Mouse (Mus musculus) stomach, postnatal 0 days (tissue): ENCODE measurements at regions not wholly inside any gene's neighbourhood (a gene's known extent, or its start where the extent isn't known, plus 50 kb on each side); places are given as distances from the start of the nearest gene placed in this dataset.
A peak's percentile ranks its signal among the peaks of the same experiment; 100 is the strongest.

Source experiments
- ATAC-seq: fragments of 200-750 bp; cut with Nextera tagmentation; 2 replicates; pipeline ENCODE4 v1.8.0; 2017; ENCODE audit not compliant: low FRiP score, low TSS enrichment
- DNase-seq: peaks from one replicate; pipeline ENCODE4 v3.0.0-alpha.2; 2016; ENCODE audit warnings: low spot score
- H3K27ac ChIP-seq: fragments of 300-500 bp; sonication (generic); replicated peaks from 2 replicates; pipeline ENCODE4 v1.5.1; 2014; ENCODE audit warnings: mild to moderate bottlenecking, control low read depth
- H3K27me3 ChIP-seq: fragments of 300-500 bp; sonication (generic); 2 replicates; pipeline ENCODE4 v1.6.1; 2014; ENCODE audit warnings: low read length; ENCODE audit not compliant: control insufficient read depth, insufficient read depth
- H3K36me3 ChIP-seq: fragments of 300-500 bp; sonication (generic); 2 replicates; pipeline ENCODE4 v1.6.1; 2014; ENCODE audit warnings: low read length, mixed read lengths; ENCODE audit not compliant: control insufficient read depth, insufficient read depth
- H3K4me1 ChIP-seq: fragments of 300-500 bp; sonication (generic); replicated peaks from 2 replicates; pipeline ENCODE4 v1.6.1; 2014; ENCODE audit warnings: antibody characterized with exemption; ENCODE audit not compliant: control insufficient read depth, insufficient read depth
- H3K4me2 ChIP-seq: fragments of 300-500 bp; sonication (generic); replicated peaks from 2 replicates; pipeline ENCODE4 v1.6.1; 2014; ENCODE audit warnings: low read depth, mild to moderate bottlenecking, control low read depth, moderate library complexity
- H3K4me3 ChIP-seq: fragments of 300-500 bp; sonication (generic); 2 replicates; pipeline ENCODE4 v1.5.1; 2014; ENCODE audit warnings: low read depth, low read length, control low read depth
- H3K9ac ChIP-seq: fragments of 300-500 bp; sonication (generic); 2 replicates; pipeline ENCODE4 v1.6.1; 2014; ENCODE audit warnings: mild to moderate bottlenecking, low read length, control low read depth, mixed read lengths
- H3K9me3 ChIP-seq: fragments of 300-500 bp; sonication (generic); 2 replicates; pipeline ENCODE4 v1.6.1; 2016; ENCODE audit warnings: low read length; ENCODE audit not compliant: control insufficient read depth
- CTCF ChIP-seq: IDR thresholded peaks from 2 replicates; pipeline ENCODE4 v1.5.1; 2016; ENCODE audit warnings: antibody characterized with exemption, low read depth, mild to moderate bottlenecking, moderate library complexity
- EP300 ChIP-seq: optimal IDR thresholded peaks from 2 replicates; pipeline ENCODE3; 2016; ENCODE audit warnings: antibody characterized with exemption
- WGBS: fragments of 180-500 bp; shearing (Covaris S2); extraction: QIAGEN DNeasy Blood & Tissue Kit; methylation state at CpG from one replicate; pipeline ENCODE4 v1.1.7; 2014; 5-methylcytosine and 5-hydroxymethylcytosine counted together

GRCm38 (mm10) chr4:137181252-137181651 is 96.0 kb upstream of the Wnt4 start:
- H3K4me2 ChIP-seq = no peak overlapping the region
- no peaks in the 10 kb centered on the region for H3K9me3 ChIP-seq
- H3K27me3 ChIP-seq = no peaks in the 10 kb centered on the region
- DNase-seq (no peak), ATAC-seq (peak; percentile 43)
- H3K9ac ChIP-seq = no peak overlapping the region
- H3K27ac ChIP-seq = no peak overlapping the region
- H3K4me1 ChIP-seq = no peaks in the 10 kb centered on the region
- no peak for TF ChIP-seq EP300
- 0 out of 2 replicates have a peak, but pooled peaks have one; percentile 4 for TF ChIP-seq CTCF
- H3K4me3 ChIP-seq = no peak overlapping the region
- 45% methylated on average over 8 of the region's 8 CpGs for WGBS
- H3K36me3 ChIP-seq = no peaks in the 10 kb centered on the region

GRCm38 (mm10) chr4:137180083-137180482 is 97.2 kb upstream of the Wnt4 start:
- TF ChIP-seq CTCF = no peak
- no peak for TF ChIP-seq EP300
- H3K27me3 ChIP-seq = no peaks in the 10 kb centered on the region
- H3K4me3 ChIP-seq = no peak overlapping the region
- no peak overlapping the region for H3K27ac ChIP-seq
- H3K4me2 ChIP-seq = no peak overlapping the region
- WGBS = 79% methylated on average over 2 of the region's 2 CpGs
- no peaks in the 10 kb centered on the region for H3K36me3 ChIP-seq
- H3K9ac ChIP-seq = no peak overlapping the region
- no peaks in the 10 kb centered on the region for H3K9me3 ChIP-seq
- ATAC-seq = no peak
- H3K4me1 ChIP-seq = no peaks in the 10 kb centered on the region
- no peak for DNase-seq

- WGBS = 41% methylated on average over 3 of the region's 3 CpGs
- no peak overlapping the region for H3K27ac ChIP-seq
- H3K9me3 ChIP-seq = no peaks in the 10 kb centered on the region
- no peak overlapping the region for H3K9ac ChIP-seq
- no peaks in the 10 kb centered on the region for H3K4me1 ChIP-seq
- no peak overlapping the region for H3K4me3 ChIP-seq
- peak; percentile 50; the same call in 1 of the 2 replicates for ATAC-seq
- no peaks in the 10 kb centered on the region for H3K27me3 ChIP-seq
- DNase-seq = peak; percentile 72
- TF ChIP-seq CTCF (no peak), EP300 (no peak)
- H3K4me2 ChIP-seq = no peak overlapping the region
- H3K36me3 ChIP-seq = no peaks in the 10 kb centered on the region
These were observed 98.5 kb upstream of the Wnt4 start for GRCm38 (mm10) chr4:137178833-137179232.

- H3K27ac ChIP-seq = peak overlapping the region; percentile 76
- peak; percentile 76 for DNase-seq
These were observed 112.4 kb upstream of the Wnt4 start for GRCm38 (mm10) chr4:137164933-137165332.

GRCm38 (mm10) chr4:137164429-137164828 is 112.9 kb upstream of the Wnt4 start:
- H3K4me2 ChIP-seq = peak overlapping the region; percentile 61
- ATAC-seq (peak; percentile 69), DNase-seq (peak; percentile 95)
- H3K9ac ChIP-seq = peak overlapping the region; percentile 31; the same call in 1 of the 2 replicates
- H3K36me3 ChIP-seq = no peaks in the 10 kb centered on the region
- no peaks in the 10 kb centered on the region for H3K4me1 ChIP-seq
- H3K9me3 ChIP-seq = no peaks in the 10 kb centered on the region
- no peaks in the 10 kb centered on the region for H3K27me3 ChIP-seq
- H3K4me3 ChIP-seq = peak overlapping the region; percentile 29
- TF ChIP-seq EP300 (no peak), CTCF (peak; percentile 95)
- peak overlapping the region; percentile 76 for H3K27ac ChIP-seq
- 3% methylated on average over 12 of the region's 12 CpGs for WGBS

More at GRCm38 (mm10) chr4:137164933-137165332, 112.4 kb upstream of the Wnt4 start:
- Histone ChIP-seq H3K27me3 (no peaks in the 10 kb centered on the region), H3K4me2 (peak overlapping the region; percentile 61), H3K9me3 (no peaks in the 10 kb centered on the region), H3K9ac (0 out of 2 replicates have a peak overlapping the region, but pooled peaks have one; percentile 31), H3K36me3 (no peaks in the 10 kb centered on the region), H3K4me1 (no peaks in the 10 kb centered on the region), H3K4me3 (peak overlapping the region; percentile 29)
- 33% methylated on average over 9 of the region's 9 CpGs for WGBS
- ATAC-seq = peak; percentile 84
- peak; percentile 90 for TF ChIP-seq EP300
- TF ChIP-seq CTCF = no peak

- TF ChIP-seq CTCF = no peak
- TF ChIP-seq EP300 = no peak
- Histone ChIP-seq H3K27me3 (no peaks in the 10 kb centered on the region), H3K9me3 (no peaks in the 10 kb centered on the region), H3K4me1 (no peaks in the 10 kb centered on the region), H3K27ac (peak overlapping the region; percentile 69), H3K4me3 (no peak overlapping the region), H3K36me3 (no peaks in the 10 kb centered on the region), H3K4me2 (peak overlapping the region; percentile 61), H3K9ac (no peak overlapping the region)
- ATAC-seq (0 out of 2 replicates have a peak, but pooled peaks have one; percentile 24), DNase-seq (peak; percentile 48)
- 41% methylated on average over 12 of the region's 12 CpGs for WGBS
These were observed 113.3 kb upstream of the Wnt4 start for GRCm38 (mm10) chr4:137163962-137164361.
